28 mouse cellular contexts compared by ENCODE assay signal in the genomic region with DNA sequence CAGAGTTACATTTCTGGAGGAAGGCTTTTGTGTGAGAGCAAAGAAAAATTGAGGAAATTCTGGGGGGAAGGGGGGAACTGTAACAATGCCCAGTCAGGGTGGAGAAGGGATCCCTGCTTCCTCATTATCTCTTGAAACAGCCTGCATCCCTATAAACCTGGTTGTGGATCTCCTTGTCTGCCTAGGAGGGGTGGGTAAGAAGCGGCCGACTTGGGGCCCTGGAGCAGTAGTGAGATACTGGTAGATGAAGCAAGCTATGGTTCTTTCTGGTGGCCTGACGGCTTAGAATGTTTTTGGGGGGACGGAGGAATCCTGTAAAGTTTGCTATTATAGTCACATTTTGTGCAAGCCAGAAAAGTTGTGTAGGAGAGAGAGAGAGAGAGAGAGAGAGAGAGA. TPM values are rescaled to one million over a fixed set of nuclear protein-coding genes. Genes with fewer than 3 reads are reported as not detected.
A peak's percentile ranks its signal among the peaks of the same experiment; 100 is the strongest.
DNase-seq lines count a peak whose midpoint lies in the region; ATAC-seq and TF ChIP-seq lines count a peak whose summit lies in the region.
"Had no signal": no experiment of that assay in that cellular context is flagged by ENCODE, and none has a peak within 500 bp of the region (broad histone marks: within the 10 kb centered on the region; RNA-seq: fewer than 3 reads in every experiment).

No protein-coding gene starts in this region.

- no peaks in the 10 kb centered on the region for H3K36me3 ChIP-seq in kidney, adult 2 months (ENCODE audit: control insufficient read depth, insufficient read depth, low read length)
- H3K36me3 ChIP-seq in testis, adult 2 months (ENCODE audit: control insufficient read depth, insufficient read depth, low read length), result no peaks in the 10 kb centered on the region
- H3K36me3 ChIP-seq in limb, embryonic 13.5 days, result peaks cover 13% of the 10 kb centered on the region; the same call in 1 of the 2 replicates
- H3K36me3 ChIP-seq: heart, embryonic 15.5 days; hindbrain, embryonic 15.5 days; midbrain, embryonic 15.5 days had no signal

- no peak for TF ChIP-seq POLR2A in kidney, adult 2 months (IDR thresholded peaks at IDR 0.05; ENCODE audit: low read depth, low read length)
- TF ChIP-seq POLR2A in testis, adult 2 months (IDR thresholded peaks at IDR 0.05; ENCODE audit: control insufficient read depth, low read depth, low read length), result no peak

- TF ChIP-seq CTCF in kidney, adult 2 months (conservative IDR thresholded peaks at IDR 0.05; ENCODE audit: insufficient read depth, insufficient read length, low read depth, low read length), result no peak
- TF ChIP-seq CTCF in testis, adult 2 months (IDR thresholded peaks at IDR 0.05; ENCODE audit: control insufficient read depth, insufficient read depth, insufficient replicate concordance, low read depth, low read length), result no peak

- peak overlapping the region; percentile 91 for H3K4me2 ChIP-seq in limb, embryonic 13.5 days (replicated peaks)
- H3K4me2 ChIP-seq: forebrain, embryonic 13.5 days; heart, embryonic 15.5 days; hindbrain, embryonic 15.5 days; midbrain, embryonic 15.5 days had no signal

- H3K4me3 ChIP-seq in kidney, adult 2 months (ENCODE audit: insufficient read depth, low read depth, low read length), result peak overlapping the region; percentile 52
- peak overlapping the region; percentile 69 for H3K4me3 ChIP-seq in testis, adult 2 months (ENCODE audit: control insufficient read depth, low read depth, low read length)
- peak overlapping the region; percentile 60 for H3K4me3 ChIP-seq in limb, embryonic 13.5 days
- H3K4me3 ChIP-seq: forebrain, embryonic 13.5 days; heart, adult 2 months; heart, embryonic 15.5 days; hindbrain, embryonic 15.5 days; left cerebral cortex, adult 2 months; midbrain, embryonic 15.5 days had no signal

- 37% methylated on average over 4 of the region's 4 CpGs for WGBS in kidney, adult 2 months
- WGBS in limb, embryonic 13.5 days, result 15% methylated on average over 4 of the region's 4 CpGs

- peak overlapping the region; percentile 92 for H3K9ac ChIP-seq in limb, embryonic 13.5 days
- H3K9ac ChIP-seq: forebrain, embryonic 13.5 days; heart, embryonic 15.5 days; hindbrain, embryonic 15.5 days; liver, postnatal 0 days; midbrain, embryonic 15.5 days had no signal

- no peaks in the 10 kb centered on the region for H3K4me1 ChIP-seq in kidney, adult 2 months (ENCODE audit: control insufficient read depth, insufficient read depth, low read length)
- H3K4me1 ChIP-seq in testis, adult 2 months (ENCODE audit: control insufficient read depth, insufficient read depth, low read length), result peaks cover 14% of the 10 kb centered on the region
- H3K4me1 ChIP-seq in limb, embryonic 13.5 days, result peaks cover 61% of the 10 kb centered on the region

- no peak for DNase-seq in kidney, adult 2 months
- DNase-seq in kidney, adult 9 months, result no peak
- no peak for DNase-seq in testis, postnatal 14 days (ENCODE audit: low spot score)
- DNase-seq in adrenal gland, postnatal 36 days, result no peak
- no peak for DNase-seq in right cerebral cortex, postnatal 25 days
- DNase-seq in cerebellum, adult 11-12 months, result no peak
- DNase-seq: adrenal gland, postnatal 25 days; cerebellum, adult 18-20 months; cerebellum, postnatal 36 days; gastrocnemius, postnatal 14 days; heart, adult 2 months; heart, postnatal 4 days; liver; liver, postnatal 0 days; lung, postnatal 14 days; right cerebral cortex, postnatal 14 days; thymus, adult 2 months had no signal

- no peak for ATAC-seq in limb, embryonic 13.5 days (ENCODE audit: low FRiP score, low read depth)
- ATAC-seq: forebrain, embryonic 13.5 days; liver, postnatal 0 days; midbrain, embryonic 15.5 days had no signal

- H3K9me3 ChIP-seq in limb, embryonic 13.5 days, result no peaks in the 10 kb centered on the region
- H3K9me3 ChIP-seq: forebrain, embryonic 13.5 days; heart, embryonic 15.5 days; hindbrain, embryonic 15.5 days; midbrain, embryonic 15.5 days had no signal

- peak overlapping the region; percentile 93 for H3K27ac ChIP-seq in kidney, adult 2 months (ENCODE audit: insufficient read depth, low read depth, low read length)
- H3K27ac ChIP-seq in testis, adult 2 months (ENCODE audit: control insufficient read depth, insufficient read depth, low read depth, low read length), result peak overlapping the region; percentile 78
- peak overlapping the region; percentile 95 for H3K27ac ChIP-seq in limb, embryonic 13.5 days
- H3K27ac ChIP-seq: forebrain, embryonic 13.5 days; heart, adult 2 months; heart, embryonic 15.5 days; hindbrain, embryonic 15.5 days; left cerebral cortex, adult 2 months; midbrain, embryonic 15.5 days had no signal

- H3K27me3 ChIP-seq in kidney, adult 2 months (replicated peaks; ENCODE audit: control insufficient read depth, insufficient read depth, low read length), result no peaks in the 10 kb centered on the region
- H3K27me3 ChIP-seq in testis, adult 2 months (ENCODE audit: control insufficient read depth, insufficient read depth, low read length), result peaks cover 18% of the 10 kb centered on the region
- peaks cover 55% of the 10 kb centered on the region for H3K27me3 ChIP-seq in limb, embryonic 13.5 days
- H3K27me3 ChIP-seq: CH12.LX had no signal

RNA-seq across cellular contexts. Expression of gene Hoxd10, which starts 1.7 kb away (rescaled TPM):
- 7.6 and 7.9 TPM in 2 replicates for polyA plus RNA-seq in kidney, adult 2 months (2012; rRNA removed)
- polyA plus RNA-seq in testis, adult 2 months (2012; rRNA removed), result 0.73 and 0.81 TPM in 2 replicates
- 26.0 and 26.2 TPM in 2 replicates for polyA plus RNA-seq in limb, embryonic 13.5 days (2015; fragmentation: Nextera tagmentation; extraction: Ambion mirVana)
- total RNA-seq in adrenal gland, postnatal 36 days (2021), result not detected
- total RNA-seq: adrenal gland, postnatal 25 days; CH12.LX; heart, adult 2 months; heart, postnatal 4 days; left cerebral cortex, adult 2 months had no signal
- polyA plus RNA-seq: forebrain, embryonic 13.5 days; frontal cortex, adult 2 months; heart, adult 2 months; heart, embryonic 15.5 days; hindbrain, embryonic 15.5 days; liver, postnatal 0 days; midbrain, embryonic 15.5 days; spleen, adult 2 months; stomach, embryonic 14.5 days; thymus, adult 2 months had no signal

RNA-seq across cellular contexts. Expression of gene Hoxd9, which starts 4.1 kb away (rescaled TPM):
- 23.9 and 26.0 TPM in 2 replicates for polyA plus RNA-seq in kidney, adult 2 months (2012; rRNA removed)
- 1.8 and 2.0 TPM in 2 replicates for polyA plus RNA-seq in testis, adult 2 months (2012; rRNA removed)
- polyA plus RNA-seq in limb, embryonic 13.5 days (2015; fragmentation: Nextera tagmentation; extraction: Ambion mirVana), result 10.7 and 10.9 TPM in 2 replicates
- 1 to 10 TPM; 3.8 to 4.1 TPM for total RNA-seq in adrenal gland, postnatal 36 days (2021)
- total RNA-seq: CH12.LX; left cerebral cortex, adult 2 months had no signal
- polyA plus RNA-seq: forebrain, embryonic 13.5 days; hindbrain, embryonic 15.5 days; liver, postnatal 0 days; midbrain, embryonic 15.5 days had no signal

RNA-seq across cellular contexts. Expression of gene Hoxd8, which starts 11.0 kb away (rescaled TPM):
- 45.8 and 46.2 TPM in 2 replicates for polyA plus RNA-seq in kidney, adult 2 months (2012; rRNA removed)
- 23.1 and 23.6 TPM in 2 replicates for polyA plus RNA-seq in testis, adult 2 months (2012; rRNA removed)
- 7.3 and 7.5 TPM in 2 replicates for polyA plus RNA-seq in limb, embryonic 13.5 days (2015; fragmentation: Nextera tagmentation; extraction: Ambion mirVana)
- 10 to 100 TPM; 23.9 to 35.9 TPM for total RNA-seq in adrenal gland, postnatal 36 days (2021)
- total RNA-seq: left cerebral cortex, adult 2 months had no signal
- polyA plus RNA-seq: forebrain, embryonic 13.5 days; liver, postnatal 0 days had no signal

RNA-seq across cellular contexts. Expression of gene Hoxd11, which starts 14.1 kb away (rescaled TPM):
- 2.1 and 2.8 TPM in 2 replicates for polyA plus RNA-seq in kidney, adult 2 months (2012; rRNA removed)
- polyA plus RNA-seq in testis, adult 2 months (2012; rRNA removed), result 0.23 TPM in 1 of 2 replicates, not detected in the other
- polyA plus RNA-seq in limb, embryonic 13.5 days (2015; fragmentation: Nextera tagmentation; extraction: Ambion mirVana), result 19.1 TPM in 2 replicates
- not detected for total RNA-seq in adrenal gland, postnatal 36 days (2021)
- total RNA-seq: adrenal gland, postnatal 25 days; CH12.LX; heart, adult 2 months; heart, postnatal 4 days; left cerebral cortex, adult 2 months had no signal
- polyA plus RNA-seq: forebrain, embryonic 13.5 days; frontal cortex, adult 2 months; heart, adult 2 months; heart, embryonic 15.5 days; hindbrain, embryonic 15.5 days; liver, postnatal 0 days; midbrain, embryonic 15.5 days; spleen, adult 2 months; stomach, embryonic 14.5 days; thymus, adult 2 months had no signal

RNA-seq across cellular contexts. Expression of gene Hoxd3, which starts 18.3 kb away (rescaled TPM):
- 10.2 and 10.7 TPM in 2 replicates for polyA plus RNA-seq in kidney, adult 2 months (2012; rRNA removed)
- polyA plus RNA-seq in testis, adult 2 months (2012; rRNA removed), result 0.48 and 1.4 TPM in 2 replicates
- polyA plus RNA-seq in limb, embryonic 13.5 days (2015; fragmentation: Nextera tagmentation; extraction: Ambion mirVana), result 0.84 and 0.88 TPM in 2 replicates
- under 1 TPM; 0.17 to 0.36 TPM for total RNA-seq in adrenal gland, postnatal 36 days (2021)
- total RNA-seq: gastrocnemius, postnatal 14 days; heart, adult 2 months; left cerebral cortex, adult 2 months had no signal
- polyA plus RNA-seq: forebrain, embryonic 13.5 days; frontal cortex, adult 2 months; liver, postnatal 0 days; spleen, adult 2 months had no signal
